Mouse (Mus musculus): ENCODE results near the gene Ptgr1. TPM values are rescaled to one million over a fixed set of nuclear protein-coding genes. Genes with fewer than 3 reads are reported as not detected.

The Ptgr1 gene
- polyA plus RNA-seq, 1 experiment from 2014 or later = 10.7 TPM

GRCm38 (mm10) chr4:58970678-58971077 is 16.2 kb downstream of the Ptgr1 start:
- Histone ChIP-seq H3K27ac (replicated peaks in 1 of 2; ENCODE audit: control insufficient read depth in 1 of 2, insufficient read depth in 1 of 2, low read depth in 2 of 2, low read length in 2 of 2) (no peak overlapping the region), H3K4me1 (ENCODE audit: control insufficient read depth in 2 of 2, insufficient read depth in 2 of 2, low read length in 2 of 2) (no peaks in the 10 kb centered on the region), H3K27me3 (ENCODE audit: control insufficient read depth, insufficient read depth, low read length) (no peaks in the 10 kb centered on the region), H3K36me3 (ENCODE audit: control insufficient read depth, insufficient read depth, low read length) (no peaks in the 10 kb centered on the region), H3K9ac (ENCODE audit: low read length) (no peak overlapping the region), H3K4me3 (ENCODE audit: control insufficient read depth in 1 of 2, insufficient read depth in 1 of 2, low read depth in 1 of 2, low read length in 2 of 2) (no peak overlapping the region), H3K9me3 (ENCODE audit: control insufficient read depth, low read length) (no peaks in the 10 kb centered on the region), H3K4me2 (ENCODE audit: low read length) (no peak overlapping the region)
- WGBS = 88% methylated on average over 4 of the region's 4 CpGs
- ATAC-seq (ENCODE audit: insufficient number of reproducible peaks, insufficient read depth, low FRiP score, low read depth) = no peak

DNA sequence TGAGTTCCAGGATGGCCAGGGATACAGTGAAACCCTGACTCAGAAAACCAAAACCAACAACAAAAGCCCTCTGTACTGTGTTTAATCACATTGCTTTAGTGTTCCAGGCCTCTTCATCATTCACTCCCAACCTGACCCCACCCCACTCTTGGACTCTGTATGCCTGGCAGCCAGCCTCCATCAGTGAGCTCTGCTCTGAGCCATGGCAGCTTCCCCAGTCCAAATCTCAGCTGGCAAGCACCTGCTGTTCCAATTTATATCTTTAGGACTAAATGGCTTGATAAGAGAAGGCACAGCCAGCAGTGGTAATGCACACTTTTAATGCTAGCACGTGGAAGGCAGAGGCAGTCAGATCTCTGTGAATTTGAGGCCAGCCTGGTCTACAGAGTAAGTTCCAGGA is 21.8 kb downstream of the Ptgr1 start:
- Histone ChIP-seq H3K9ac (ENCODE audit: low read length) (no peak overlapping the region), H3K4me2 (ENCODE audit: low read length) (no peak overlapping the region), H3K36me3 (ENCODE audit: control insufficient read depth, insufficient read depth, low read length) (no peaks in the 10 kb centered on the region), H3K4me3 (ENCODE audit: control insufficient read depth in 1 of 2, insufficient read depth in 1 of 2, low read depth in 1 of 2, low read length in 2 of 2) (no peak overlapping the region), H3K4me1 (ENCODE audit: control insufficient read depth in 2 of 2, insufficient read depth in 2 of 2, low read length in 2 of 2) (no peaks in the 10 kb centered on the region), H3K27me3 (ENCODE audit: control insufficient read depth, insufficient read depth, low read length) (no peaks in the 10 kb centered on the region), H3K27ac (replicated peaks in 1 of 2; ENCODE audit: control insufficient read depth in 1 of 2, insufficient read depth in 1 of 2, low read depth in 2 of 2, low read length in 2 of 2) (no peak overlapping the region), H3K9me3 (ENCODE audit: control insufficient read depth, low read length) (no peaks in the 10 kb centered on the region)
- 67% methylated on average over 1 of the region's 1 CpGs for WGBS
- ATAC-seq (ENCODE audit: insufficient number of reproducible peaks, insufficient read depth, low FRiP score, low read depth) = no peak

- no peak overlapping the region for H3K27ac ChIP-seq (replicated peaks in 1 of 2; ENCODE audit: control insufficient read depth in 1 of 2, insufficient read depth in 1 of 2, low read depth in 2 of 2, low read length in 2 of 2)
- no peaks in the 10 kb centered on the region for H3K4me1 ChIP-seq (ENCODE audit: control insufficient read depth in 2 of 2, insufficient read depth in 2 of 2, low read length in 2 of 2)
- WGBS = 79% methylated on average over 4 of the region's 4 CpGs
- H3K4me2 ChIP-seq (ENCODE audit: low read length) = no peak overlapping the region
- H3K4me3 ChIP-seq (ENCODE audit: control insufficient read depth in 1 of 2, insufficient read depth in 1 of 2, low read depth in 1 of 2, low read length in 2 of 2) = no peak overlapping the region
- no peak overlapping the region for H3K9ac ChIP-seq (ENCODE audit: low read length)
- H3K9me3 ChIP-seq (ENCODE audit: control insufficient read depth, low read length) = no peaks in the 10 kb centered on the region
- no peak for ATAC-seq (ENCODE audit: insufficient number of reproducible peaks, insufficient read depth, low FRiP score, low read depth)
- no peaks in the 10 kb centered on the region for H3K27me3 ChIP-seq (ENCODE audit: control insufficient read depth, insufficient read depth, low read length)
- H3K36me3 ChIP-seq (ENCODE audit: control insufficient read depth, insufficient read depth, low read length) = no peaks in the 10 kb centered on the region
These were observed 23.6 kb downstream of the Ptgr1 start for GRCm38 (mm10) chr4:58963271-58963670.

- no peak overlapping the region for H3K4me2 ChIP-seq (ENCODE audit: low read length)
- H3K27ac ChIP-seq (replicated peaks in 1 of 2; ENCODE audit: control insufficient read depth in 1 of 2, insufficient read depth in 1 of 2, low read depth in 2 of 2, low read length in 2 of 2) = no peak overlapping the region
- no peak overlapping the region for H3K4me3 ChIP-seq (ENCODE audit: control insufficient read depth in 1 of 2, insufficient read depth in 1 of 2, low read depth in 1 of 2, low read length in 2 of 2)
- no peaks in the 10 kb centered on the region for H3K9me3 ChIP-seq (ENCODE audit: control insufficient read depth, low read length)
- H3K36me3 ChIP-seq (ENCODE audit: control insufficient read depth, insufficient read depth, low read length) = no peaks in the 10 kb centered on the region
- no peaks in the 10 kb centered on the region for H3K27me3 ChIP-seq (ENCODE audit: control insufficient read depth, insufficient read depth, low read length)
- ATAC-seq (ENCODE audit: insufficient number of reproducible peaks, insufficient read depth, low FRiP score, low read depth) = no peak
- 81% methylated on average over 15 of the region's 15 CpGs for WGBS
- no peaks in the 10 kb centered on the region for H3K4me1 ChIP-seq (ENCODE audit: control insufficient read depth in 2 of 2, insufficient read depth in 2 of 2, low read length in 2 of 2)
- no peak overlapping the region for H3K9ac ChIP-seq (ENCODE audit: low read length)
These were observed 25.2 kb downstream of the Ptgr1 start for GRCm38 (mm10) chr4:58961719-58962118.

DNA sequence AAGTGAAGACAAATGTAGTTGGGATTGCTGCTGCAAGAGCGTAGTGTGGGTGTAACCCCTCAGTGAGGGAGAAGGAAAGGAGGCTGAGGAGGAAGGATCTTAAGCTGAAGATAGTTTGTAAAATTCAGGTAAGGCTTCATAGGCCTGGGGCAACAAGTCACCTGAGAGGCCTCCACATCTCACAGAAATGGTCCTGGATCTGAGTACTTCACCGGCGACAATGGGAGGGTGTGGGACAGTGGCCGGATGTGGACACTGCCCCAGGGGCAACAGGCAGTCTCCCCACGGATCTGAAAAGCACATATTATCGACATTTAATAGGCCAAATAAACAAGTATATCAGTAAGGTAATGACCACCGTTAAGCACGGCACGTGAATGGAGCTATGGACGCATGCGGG is 34.3 kb downstream of the Ptgr1 start:
- no peak for ATAC-seq (ENCODE audit: insufficient number of reproducible peaks, insufficient read depth, low FRiP score, low read depth)
- 86% methylated on average over 11 of the region's 11 CpGs for WGBS
- Histone ChIP-seq H3K4me1 (ENCODE audit: control insufficient read depth in 2 of 2, insufficient read depth in 2 of 2, low read length in 2 of 2) (no peaks in the 10 kb centered on the region), H3K9me3 (ENCODE audit: control insufficient read depth, low read length) (no peaks in the 10 kb centered on the region), H3K9ac (ENCODE audit: low read length) (no peak overlapping the region), H3K36me3 (ENCODE audit: control insufficient read depth, insufficient read depth, low read length) (no peaks in the 10 kb centered on the region), H3K4me2 (ENCODE audit: low read length) (no peak overlapping the region), H3K4me3 (ENCODE audit: control insufficient read depth in 1 of 2, insufficient read depth in 1 of 2, low read depth in 1 of 2, low read length in 2 of 2) (no peak overlapping the region), H3K27me3 (ENCODE audit: control insufficient read depth, insufficient read depth, low read length) (no peaks in the 10 kb centered on the region), H3K27ac (replicated peaks in 1 of 2; ENCODE audit: control insufficient read depth in 1 of 2, insufficient read depth in 1 of 2, low read depth in 2 of 2, low read length in 2 of 2) (no peak overlapping the region)

DNA sequence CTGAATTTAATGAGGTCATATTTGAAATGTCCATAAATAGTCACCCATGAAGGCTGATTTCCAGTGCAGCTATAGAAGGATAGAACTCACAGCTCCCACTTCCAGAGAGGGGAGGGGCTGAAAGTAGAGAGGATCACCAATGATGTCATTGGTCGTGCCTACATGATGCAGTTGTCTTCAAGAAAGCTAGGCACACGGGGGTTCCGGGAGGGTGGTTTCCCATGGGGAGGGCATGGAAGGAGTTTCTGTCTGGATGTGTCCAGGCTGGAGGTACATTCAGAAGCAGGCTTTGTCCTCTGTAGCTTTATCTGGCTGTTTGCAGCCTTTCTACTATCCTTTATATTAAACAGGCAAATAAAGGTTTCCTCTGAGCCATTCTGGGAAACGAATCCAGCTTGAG is 38.5 kb downstream of the Ptgr1 start:
- no peaks in the 10 kb centered on the region for H3K9me3 ChIP-seq (ENCODE audit: control insufficient read depth, low read length)
- no peak overlapping the region for H3K4me3 ChIP-seq (ENCODE audit: control insufficient read depth in 1 of 2, insufficient read depth in 1 of 2, low read depth in 1 of 2, low read length in 2 of 2)
- no peak for ATAC-seq (ENCODE audit: insufficient number of reproducible peaks, insufficient read depth, low FRiP score, low read depth)
- no peaks in the 10 kb centered on the region for H3K36me3 ChIP-seq (ENCODE audit: control insufficient read depth, insufficient read depth, low read length)
- H3K27me3 ChIP-seq (ENCODE audit: control insufficient read depth, insufficient read depth, low read length) = peaks cover 11% of the 10 kb centered on the region; the same call in 1 of the 2 replicates
- H3K9ac ChIP-seq (ENCODE audit: low read length) = no peak overlapping the region
- no peak overlapping the region for H3K4me2 ChIP-seq (ENCODE audit: low read length)
- H3K4me1 ChIP-seq (ENCODE audit: control insufficient read depth in 2 of 2, insufficient read depth in 2 of 2, low read length in 2 of 2) = 0 out of 4 replicates have a peak, but pooled peaks cover 0 to 3% of the 10 kb centered on the region in 2 experiments
- H3K27ac ChIP-seq (replicated peaks in 1 of 2; ENCODE audit: control insufficient read depth in 1 of 2, insufficient read depth in 1 of 2, low read depth in 2 of 2, low read length in 2 of 2) = no peak overlapping the region
- 77% methylated on average over 4 of the region's 4 CpGs for WGBS

DNA sequence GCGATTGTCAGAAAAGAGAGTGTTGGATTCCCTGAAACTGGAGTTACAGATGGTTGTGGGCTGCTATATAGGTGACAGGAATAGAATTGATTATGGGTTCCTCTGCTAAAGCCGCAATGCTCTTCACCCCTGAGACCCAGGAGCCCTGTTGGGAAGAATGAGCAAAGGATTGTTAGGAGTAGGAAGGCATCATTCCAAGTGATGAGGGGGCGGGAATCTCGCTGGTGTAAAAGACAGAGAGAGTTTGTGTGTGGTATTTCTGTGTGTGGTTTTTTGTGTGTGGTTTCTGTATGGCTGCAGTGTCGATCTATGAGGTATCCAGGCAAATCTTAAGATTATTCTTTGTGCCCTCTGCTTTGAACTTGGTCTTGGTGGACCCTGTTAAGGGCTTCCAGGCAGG is 42.2 kb downstream of the Ptgr1 start:
- H3K4me2 ChIP-seq (ENCODE audit: low read length) = no peak overlapping the region
- no peak overlapping the region for H3K9ac ChIP-seq (ENCODE audit: low read length)
- peaks cover 0 to 3% of the 10 kb centered on the region in 2 experiments; a peak in 1 of 4 replicates for H3K4me1 ChIP-seq (ENCODE audit: control insufficient read depth in 2 of 2, insufficient read depth in 2 of 2, low read length in 2 of 2)
- ATAC-seq (ENCODE audit: insufficient number of reproducible peaks, insufficient read depth, low FRiP score, low read depth) = no peak
- H3K4me3 ChIP-seq (ENCODE audit: control insufficient read depth in 1 of 2, insufficient read depth in 1 of 2, low read depth in 1 of 2, low read length in 2 of 2) = no peak overlapping the region
- H3K27ac ChIP-seq (replicated peaks in 1 of 2; ENCODE audit: control insufficient read depth in 1 of 2, insufficient read depth in 1 of 2, low read depth in 2 of 2, low read length in 2 of 2) = no peak overlapping the region
- no peaks in the 10 kb centered on the region for H3K36me3 ChIP-seq (ENCODE audit: control insufficient read depth, insufficient read depth, low read length)
- 69% methylated on average over 5 of the region's 5 CpGs for WGBS
- H3K9me3 ChIP-seq (ENCODE audit: control insufficient read depth, low read length) = no peaks in the 10 kb centered on the region
- peaks cover 11% of the 10 kb centered on the region; the same call in 1 of the 2 replicates for H3K27me3 ChIP-seq (ENCODE audit: control insufficient read depth, insufficient read depth, low read length)

- peaks cover 11% of the 10 kb centered on the region; the same call in 1 of the 2 replicates for H3K27me3 ChIP-seq (ENCODE audit: control insufficient read depth, insufficient read depth, low read length)
- H3K4me2 ChIP-seq (ENCODE audit: low read length) = peak overlapping the region; percentile 89
- H3K36me3 ChIP-seq (ENCODE audit: control insufficient read depth, insufficient read depth, low read length) = no peaks in the 10 kb centered on the region
- WGBS = 28% methylated on average over 6 of the region's 6 CpGs
- no peaks in the 10 kb centered on the region for H3K9me3 ChIP-seq (ENCODE audit: control insufficient read depth, low read length)
- ATAC-seq (ENCODE audit: insufficient number of reproducible peaks, insufficient read depth, low FRiP score, low read depth) = no peak
- H3K9ac ChIP-seq (ENCODE audit: low read length) = no peak overlapping the region; the same call in 1 of the 2 replicates
- peak overlapping the region; percentile 56 to 58; a peak in 3 of 4 replicates for H3K4me3 ChIP-seq (ENCODE audit: control insufficient read depth in 1 of 2, insufficient read depth in 1 of 2, low read depth in 1 of 2, low read length in 2 of 2)
- H3K4me1 ChIP-seq (ENCODE audit: control insufficient read depth in 2 of 2, insufficient read depth in 2 of 2, low read length in 2 of 2) = peaks cover 0 to 3% of the 10 kb centered on the region in 2 experiments; a peak in 1 of 4 replicates
- no peak overlapping the region for H3K27ac ChIP-seq (replicated peaks in 1 of 2; ENCODE audit: control insufficient read depth in 1 of 2, insufficient read depth in 1 of 2, low read depth in 2 of 2, low read length in 2 of 2)
These were observed 42.7 kb downstream of the Ptgr1 start for GRCm38 (mm10) chr4:58944206-58944553.
